Mouse (Mus musculus): ENCODE data around the gene Ipmk. TPM values are rescaled to one million over a fixed set of nuclear protein-coding genes. Genes with fewer than 3 reads are reported as not detected.
A peak's percentile ranks its signal among the peaks of the same experiment; 100 is the strongest.

Gene Ipmk
- polyA plus RNA-seq, 1 experiment from 2014 or later, result 14.0 TPM

GRCm38 (mm10) chr10:71398383-71399145, 51.0 kb downstream of the Ipmk start:
- Histone ChIP-seq H3K9ac (ENCODE audit: low read length) (no peak overlapping the region), H3K27ac (ENCODE audit: low read length) (no peak overlapping the region), H3K36me3 (ENCODE audit: control insufficient read depth, insufficient read depth, low read length) (no peaks in the 10 kb centered on the region), H3K27me3 (ENCODE audit: control insufficient read depth, insufficient read depth, low read depth, low read length) (no peaks in the 10 kb centered on the region), H3K4me1 (replicated peaks; ENCODE audit: control insufficient read depth, insufficient read depth, low read length) (no peaks in the 10 kb centered on the region), H3K4me3 (ENCODE audit: low read length) (no peak overlapping the region), H3K9me3 (ENCODE audit: control insufficient read depth, low read length) (no peaks in the 10 kb centered on the region), H3K4me2 (ENCODE audit: low read depth, low read length) (no peak overlapping the region)
- 65% methylated on average over 10 of the region's 10 CpGs for WGBS
- no peak for ATAC-seq (ENCODE audit: low read depth)

GRCm38 (mm10) chr10:71399399-71399798, 51.8 kb downstream of the Ipmk start:
- no peak for ATAC-seq (ENCODE audit: low read depth)
- Histone ChIP-seq H3K9ac (ENCODE audit: low read length) (no peak overlapping the region), H3K4me1 (replicated peaks; ENCODE audit: control insufficient read depth, insufficient read depth, low read length) (no peaks in the 10 kb centered on the region), H3K4me3 (ENCODE audit: low read length) (no peak overlapping the region), H3K4me2 (ENCODE audit: low read depth, low read length) (no peak overlapping the region), H3K27ac (ENCODE audit: low read length) (no peak overlapping the region), H3K36me3 (ENCODE audit: control insufficient read depth, insufficient read depth, low read length) (no peaks in the 10 kb centered on the region), H3K9me3 (ENCODE audit: control insufficient read depth, low read length) (no peaks in the 10 kb centered on the region), H3K27me3 (ENCODE audit: control insufficient read depth, insufficient read depth, low read depth, low read length) (no peaks in the 10 kb centered on the region)
- 30% methylated on average over 8 of the region's 8 CpGs for WGBS

DNA sequence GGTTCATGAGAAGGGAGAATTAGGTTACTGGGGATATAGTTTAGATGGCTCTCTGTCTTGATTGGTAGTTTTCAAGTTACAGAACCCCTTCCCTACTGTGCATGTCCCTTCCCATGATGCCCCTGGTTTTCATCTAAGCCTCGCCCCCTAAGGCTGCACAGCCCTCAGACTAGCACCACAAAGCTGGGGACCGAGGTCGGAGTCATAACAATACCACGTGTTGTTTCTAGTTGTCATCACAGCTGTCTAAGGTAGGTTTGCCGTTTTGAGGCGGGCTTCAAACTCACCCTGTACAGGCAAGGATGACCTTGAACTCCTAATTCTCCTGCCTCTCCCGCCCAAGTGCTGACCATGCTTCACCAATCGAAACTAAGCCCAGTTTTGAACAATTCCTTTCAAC, 52.4 kb downstream of the Ipmk start:
- no peaks in the 10 kb centered on the region for H3K9me3 ChIP-seq (ENCODE audit: control insufficient read depth, low read length)
- H3K27ac ChIP-seq (ENCODE audit: low read length), result no peak overlapping the region
- no peak overlapping the region for H3K4me3 ChIP-seq (ENCODE audit: low read length)
- no peak overlapping the region for H3K9ac ChIP-seq (ENCODE audit: low read length)
- no peaks in the 10 kb centered on the region for H3K4me1 ChIP-seq (replicated peaks; ENCODE audit: control insufficient read depth, insufficient read depth, low read length)
- no peak for ATAC-seq (ENCODE audit: low read depth)
- H3K36me3 ChIP-seq (ENCODE audit: control insufficient read depth, insufficient read depth, low read length), result no peaks in the 10 kb centered on the region
- no peaks in the 10 kb centered on the region for H3K27me3 ChIP-seq (ENCODE audit: control insufficient read depth, insufficient read depth, low read depth, low read length)
- no peak overlapping the region for H3K4me2 ChIP-seq (ENCODE audit: low read depth, low read length)
- WGBS, result 65% methylated on average over 8 of the region's 8 CpGs

- Histone ChIP-seq H3K9ac (ENCODE audit: low read length) (no peak overlapping the region), H3K27me3 (ENCODE audit: control insufficient read depth, insufficient read depth, low read depth, low read length) (no peaks in the 10 kb centered on the region), H3K4me1 (replicated peaks; ENCODE audit: control insufficient read depth, insufficient read depth, low read length) (no peaks in the 10 kb centered on the region), H3K4me3 (ENCODE audit: low read length) (no peak overlapping the region), H3K36me3 (ENCODE audit: control insufficient read depth, insufficient read depth, low read length) (no peaks in the 10 kb centered on the region), H3K4me2 (ENCODE audit: low read depth, low read length) (no peak overlapping the region), H3K27ac (ENCODE audit: low read length) (no peak overlapping the region), H3K9me3 (ENCODE audit: control insufficient read depth, low read length) (no peaks in the 10 kb centered on the region)
- no peak for ATAC-seq (ENCODE audit: low read depth)
- WGBS, result 64% methylated on average over 13 of the region's 13 CpGs
These were observed 53.5 kb downstream of the Ipmk start for GRCm38 (mm10) chr10:71400818-71401646.

DNA sequence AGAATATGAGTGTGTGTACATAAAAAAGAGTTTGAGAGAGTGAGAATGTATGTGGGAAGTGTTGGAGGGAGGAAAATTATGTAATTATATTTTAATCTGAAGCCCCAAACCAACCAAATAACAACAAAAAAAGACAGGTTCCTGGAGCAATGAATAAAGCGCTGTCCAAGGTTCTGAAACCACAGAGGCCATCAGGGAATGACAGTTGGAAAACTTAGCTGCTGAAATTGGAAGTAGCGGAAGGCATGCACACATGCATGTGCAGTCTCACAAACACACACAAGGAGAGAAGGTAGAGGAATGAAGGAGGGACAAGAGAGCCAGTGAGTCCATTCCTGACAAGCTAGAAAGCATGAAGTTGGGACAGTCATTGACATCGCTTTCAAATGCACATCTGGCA, 56.1 kb downstream of the Ipmk start:
- H3K4me3 ChIP-seq (ENCODE audit: low read length), result no peak overlapping the region
- 62% methylated on average over 3 of the region's 3 CpGs for whole genome bisulfite sequencing

DNA sequence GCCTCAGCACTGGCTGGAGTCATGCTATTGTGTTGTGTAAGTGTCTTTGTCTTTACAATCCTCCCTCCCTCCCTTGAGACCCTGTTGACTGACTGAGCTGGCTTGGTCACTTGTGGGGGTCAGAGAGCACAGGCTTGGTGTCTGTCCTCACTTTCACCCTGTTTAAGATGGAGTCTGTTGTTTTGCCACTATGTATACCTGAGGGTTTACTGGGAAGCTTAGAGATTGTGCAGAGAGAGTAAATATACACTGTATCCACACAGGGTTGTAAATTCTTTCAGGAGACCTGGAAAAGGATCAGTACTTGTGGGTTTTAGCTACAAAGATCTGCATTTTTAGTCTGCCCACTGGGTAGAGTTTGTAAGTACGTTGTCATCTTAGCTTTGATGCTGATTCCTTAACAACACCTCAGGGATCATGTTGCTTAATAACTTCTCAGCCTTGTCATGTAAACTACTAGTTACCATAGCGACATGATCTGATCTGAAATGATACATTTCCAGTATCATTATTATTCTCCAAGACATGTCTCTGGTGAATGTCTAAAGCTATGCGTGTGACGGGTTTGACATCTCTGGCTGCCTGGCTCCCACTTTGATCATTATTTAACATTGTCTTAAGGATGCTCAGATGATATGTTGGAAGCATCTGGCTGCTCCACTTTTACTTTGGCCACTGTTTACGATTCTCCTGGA, 58.1 kb downstream of the Ipmk start:
- Histone ChIP-seq H3K4me3 (ENCODE audit: low read length) (no peak overlapping the region), H3K9ac (ENCODE audit: low read length) (no peak overlapping the region), H3K27me3 (ENCODE audit: control insufficient read depth, insufficient read depth, low read depth, low read length) (no peaks in the 10 kb centered on the region), H3K4me1 (replicated peaks; ENCODE audit: control insufficient read depth, insufficient read depth, low read length) (no peaks in the 10 kb centered on the region), H3K9me3 (ENCODE audit: control insufficient read depth, low read length) (no peaks in the 10 kb centered on the region), H3K36me3 (ENCODE audit: control insufficient read depth, insufficient read depth, low read length) (no peaks in the 10 kb centered on the region), H3K4me2 (ENCODE audit: low read depth, low read length) (no peak overlapping the region), H3K27ac (ENCODE audit: low read length) (no peak overlapping the region)
- ATAC-seq (ENCODE audit: low read depth), result no peak
- 79% methylated on average over 5 of the region's 5 CpGs for WGBS

More for the DNA sequence above, 56.1 kb downstream of the Ipmk start:
- Histone ChIP-seq H3K4me2 (ENCODE audit: low read depth, low read length) (no peak overlapping the region), H3K9ac (ENCODE audit: low read length) (no peak overlapping the region), H3K36me3 (ENCODE audit: control insufficient read depth, insufficient read depth, low read length) (no peaks in the 10 kb centered on the region), H3K27ac (ENCODE audit: low read length) (no peak overlapping the region), H3K27me3 (ENCODE audit: control insufficient read depth, insufficient read depth, low read depth, low read length) (no peaks in the 10 kb centered on the region), H3K9me3 (ENCODE audit: control insufficient read depth, low read length) (no peaks in the 10 kb centered on the region), H3K4me1 (replicated peaks; ENCODE audit: control insufficient read depth, insufficient read depth, low read length) (no peaks in the 10 kb centered on the region)
- ATAC-seq (ENCODE audit: low read depth), result no peak

DNA sequence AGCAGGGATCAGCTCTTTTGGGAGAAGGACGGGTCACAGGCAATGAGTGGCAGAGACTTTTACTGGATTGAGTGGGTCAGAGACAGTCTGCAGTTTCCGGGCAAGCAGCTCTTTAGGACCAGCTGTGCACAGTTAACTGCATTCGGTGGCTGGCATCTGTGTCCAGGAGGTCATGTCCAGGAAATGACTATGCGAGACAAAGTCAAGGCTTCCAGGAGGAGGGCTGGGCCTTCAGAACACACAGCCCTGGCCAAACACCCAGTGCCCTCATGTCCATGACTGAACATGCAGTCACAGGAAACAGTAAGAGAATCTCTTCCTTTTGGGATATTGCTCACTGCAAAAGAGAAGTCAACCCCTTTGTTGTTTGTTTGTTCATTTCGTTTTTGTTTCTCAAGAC, 62.4 kb downstream of the Ipmk start:
- Histone ChIP-seq H3K4me2 (ENCODE audit: low read depth, low read length) (no peak overlapping the region), H3K27ac (ENCODE audit: low read length) (no peak overlapping the region), H3K27me3 (ENCODE audit: control insufficient read depth, insufficient read depth, low read depth, low read length) (no peaks in the 10 kb centered on the region), H3K36me3 (ENCODE audit: control insufficient read depth, insufficient read depth, low read length) (no peaks in the 10 kb centered on the region), H3K4me1 (replicated peaks; ENCODE audit: control insufficient read depth, insufficient read depth, low read length) (no peaks in the 10 kb centered on the region), H3K9ac (ENCODE audit: low read length) (no peak overlapping the region), H3K4me3 (ENCODE audit: low read length) (no peak overlapping the region), H3K9me3 (ENCODE audit: control insufficient read depth, low read length) (no peaks in the 10 kb centered on the region)
- 52% methylated on average over 5 of the region's 5 CpGs for WGBS
- 0 out of 2 replicates have a peak, but pooled peaks have one; percentile 38 for ATAC-seq (ENCODE audit: low read depth)

DNA sequence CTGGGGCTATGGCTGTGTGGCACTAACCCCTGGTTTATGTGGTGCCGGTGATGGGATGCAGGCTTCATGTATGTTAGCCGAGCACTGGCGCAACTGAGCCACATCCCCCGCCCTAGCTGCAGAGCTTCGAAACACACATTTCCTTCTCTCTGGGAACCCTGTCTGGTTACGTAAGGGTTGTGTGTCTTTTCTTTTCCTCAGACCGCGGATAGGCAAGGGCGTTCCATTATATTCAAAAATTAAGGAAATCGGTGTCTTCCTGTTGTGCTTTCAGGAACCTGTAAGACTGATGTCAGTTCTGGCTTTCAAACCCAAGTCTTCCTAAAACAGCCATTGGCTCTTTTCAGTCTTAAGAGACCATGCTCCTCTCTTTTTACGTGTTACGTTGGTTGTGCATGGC, 65.8 kb downstream of the Ipmk start:
- Histone ChIP-seq H3K27me3 (ENCODE audit: control insufficient read depth, insufficient read depth, low read depth, low read length) (no peaks in the 10 kb centered on the region), H3K9me3 (ENCODE audit: control insufficient read depth, low read length) (no peaks in the 10 kb centered on the region), H3K4me2 (ENCODE audit: low read depth, low read length) (0 out of 2 replicates have a peak overlapping the region, but pooled peaks have one; percentile 7), H3K36me3 (ENCODE audit: control insufficient read depth, insufficient read depth, low read length) (no peaks in the 10 kb centered on the region), H3K27ac (ENCODE audit: low read length) (0 out of 2 replicates have a peak overlapping the region, but pooled peaks have one; percentile 7), H3K4me1 (replicated peaks; ENCODE audit: control insufficient read depth, insufficient read depth, low read length) (no peaks in the 10 kb centered on the region), H3K9ac (ENCODE audit: low read length) (no peak overlapping the region), H3K4me3 (ENCODE audit: low read length) (no peak overlapping the region)
- ATAC-seq (ENCODE audit: low read depth), result peak; percentile 47; the same call in 1 of the 2 replicates
- 67% methylated on average over 12 of the region's 12 CpGs for WGBS

DNA sequence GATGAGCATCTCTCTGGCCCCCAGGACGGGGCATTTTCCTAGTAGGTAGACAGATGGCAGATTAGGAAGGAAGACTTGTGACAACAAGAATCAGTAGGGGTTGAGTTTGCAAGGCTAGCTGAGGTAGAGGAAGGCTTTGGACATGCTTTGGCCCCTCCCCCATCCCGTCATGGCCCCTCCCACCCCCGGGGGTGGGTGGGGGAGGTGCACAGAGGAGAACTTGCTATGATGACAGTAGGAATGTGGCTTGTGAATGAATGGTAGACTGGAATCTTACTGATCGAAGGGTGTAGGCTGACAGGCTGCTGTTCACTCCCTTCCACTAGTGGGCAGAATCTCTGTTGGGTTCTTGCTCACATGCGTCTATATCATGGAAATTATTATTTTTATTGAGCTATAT, 74.0 kb downstream of the Ipmk start:
- Histone ChIP-seq H3K9ac (ENCODE audit: low read length) (no peak overlapping the region), H3K4me1 (replicated peaks; ENCODE audit: control insufficient read depth, insufficient read depth, low read length) (no peaks in the 10 kb centered on the region), H3K27me3 (ENCODE audit: control insufficient read depth, insufficient read depth, low read depth, low read length) (no peaks in the 10 kb centered on the region), H3K4me2 (ENCODE audit: low read depth, low read length) (no peak overlapping the region), H3K4me3 (ENCODE audit: low read length) (no peak overlapping the region), H3K36me3 (ENCODE audit: control insufficient read depth, insufficient read depth, low read length) (no peaks in the 10 kb centered on the region), H3K9me3 (ENCODE audit: control insufficient read depth, low read length) (no peaks in the 10 kb centered on the region), H3K27ac (ENCODE audit: low read length) (no peak overlapping the region)
- no peak for ATAC-seq (ENCODE audit: low read depth)
- 57% methylated on average over 5 of the region's 5 CpGs for WGBS
